ENCODE assay signal across 8 mouse cellular contexts in the genomic region with DNA sequence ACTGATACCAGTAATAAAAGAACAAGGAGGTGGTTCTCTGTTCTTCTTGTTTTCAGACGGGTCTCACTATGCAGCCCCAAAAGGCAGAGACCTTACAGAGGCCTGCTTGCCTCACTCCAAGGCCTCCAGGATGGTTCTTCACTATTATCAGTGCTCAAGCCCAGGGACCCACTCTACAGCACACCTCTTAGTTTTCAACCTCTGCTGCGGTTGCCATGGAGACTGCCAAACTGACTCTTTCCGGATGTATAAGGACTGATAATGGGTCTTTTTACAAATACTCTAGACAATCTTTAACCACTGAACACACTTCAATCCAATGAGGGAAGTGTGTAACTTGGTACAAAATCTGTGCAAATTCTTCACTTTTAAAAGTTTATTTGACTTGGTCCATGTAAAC. TPM values are rescaled to one million over a fixed set of nuclear protein-coding genes. Genes with fewer than 3 reads are reported as not detected.
A peak's percentile ranks its signal among the peaks of the same experiment; 100 is the strongest.
DNase-seq lines count a peak whose midpoint lies in the region; ATAC-seq and TF ChIP-seq lines count a peak whose summit lies in the region.

No protein-coding gene starts in this region.

- no peak overlapping the region for H3K27ac ChIP-seq in lung, embryonic 15.5 days
- H3K27ac ChIP-seq in embryonic facial prominence, embryonic 11.5 days (replicated peaks; ENCODE audit: low read depth, low read length): no peak overlapping the region
- no peak overlapping the region for H3K27ac ChIP-seq in intestine, postnatal 0 days (ENCODE audit: low read depth, low read length)
- H3K27ac ChIP-seq in neural tube, embryonic 13.5 days (replicated peaks): no peak overlapping the region

- H3K9me3 ChIP-seq in lung, embryonic 15.5 days: no peaks in the 10 kb centered on the region
- no peaks in the 10 kb centered on the region for H3K9me3 ChIP-seq in embryonic facial prominence, embryonic 11.5 days (replicated peaks; ENCODE audit: control insufficient read depth, low read length)
- H3K9me3 ChIP-seq in intestine, postnatal 0 days (ENCODE audit: control insufficient read depth): no peaks in the 10 kb centered on the region
- H3K9me3 ChIP-seq in neural tube, embryonic 13.5 days: no peaks in the 10 kb centered on the region

- no peak for DNase-seq in lung, adult 2 months
- DNase-seq in embryonic facial prominence, embryonic 11.5 days (ENCODE audit: low spot score): peak; percentile 11
- no peak for DNase-seq in urinary bladder, adult 2 months (ENCODE audit: low spot score)
- no peak for DNase-seq in ovary, postnatal 14 days (ENCODE audit: low spot score)
- DNase-seq in gastrocnemius, postnatal 36 days: no peak

- H3K9ac ChIP-seq in lung, embryonic 15.5 days: no peak overlapping the region
- H3K9ac ChIP-seq in embryonic facial prominence, embryonic 11.5 days (replicated peaks; ENCODE audit: low read length): no peak overlapping the region
- H3K9ac ChIP-seq in intestine, postnatal 0 days (ENCODE audit: low read depth, low read length): no peak overlapping the region
- H3K9ac ChIP-seq in neural tube, embryonic 13.5 days: no peak overlapping the region

- no peak for ATAC-seq in lung, embryonic 15.5 days (ENCODE audit: borderline replicate concordance, extremely low read depth, low FRiP score, low TSS enrichment)
- ATAC-seq in embryonic facial prominence, embryonic 11.5 days (replicated peaks; ENCODE audit: insufficient number of reproducible peaks, low FRiP score, low TSS enrichment, low read depth): no peak
- ATAC-seq in intestine, postnatal 0 days: no peak
- no peak for ATAC-seq in neural tube, embryonic 13.5 days (ENCODE audit: low read depth)

- peak overlapping the region; percentile 82 for H3K4me2 ChIP-seq in lung, embryonic 15.5 days
- H3K4me2 ChIP-seq in embryonic facial prominence, embryonic 11.5 days (ENCODE audit: low read depth, low read length): peak overlapping the region; percentile 3; the same call in 1 of the 2 replicates
- H3K4me2 ChIP-seq in intestine, postnatal 0 days (replicated peaks; ENCODE audit: low read depth): peak overlapping the region; percentile 89
- H3K4me2 ChIP-seq in neural tube, embryonic 13.5 days: peak overlapping the region; percentile 77

- no peak for TF ChIP-seq CTCF in lung, adult 2 months (IDR thresholded peaks at IDR 0.05; ENCODE audit: insufficient read depth, low read length)
- no peak for TF ChIP-seq CTCF in intestine, postnatal 0 days (IDR thresholded peaks at IDR 0.05; ENCODE audit: low read depth)

- 34% methylated on average over 3 of the region's 3 CpGs for WGBS in lung, embryonic 15.5 days
- WGBS in lung, adult 2 months: 40% methylated on average over 3 of the region's 3 CpGs
- WGBS in embryonic facial prominence, embryonic 11.5 days: 45% methylated on average over 3 of the region's 3 CpGs
- 19% methylated on average over 3 of the region's 3 CpGs for WGBS in intestine, postnatal 0 days
- WGBS in neural tube, embryonic 13.5 days: 30% methylated on average over 3 of the region's 3 CpGs

- no peaks in the 10 kb centered on the region for H3K36me3 ChIP-seq in lung, embryonic 15.5 days
- no peaks in the 10 kb centered on the region for H3K36me3 ChIP-seq in embryonic facial prominence, embryonic 11.5 days (replicated peaks; ENCODE audit: control insufficient read depth, insufficient read depth, low read depth, low read length)
- H3K36me3 ChIP-seq in intestine, postnatal 0 days (ENCODE audit: control insufficient read depth, insufficient read depth): no peaks in the 10 kb centered on the region
- H3K36me3 ChIP-seq in neural tube, embryonic 13.5 days: no peaks in the 10 kb centered on the region

- no peaks in the 10 kb centered on the region for H3K27me3 ChIP-seq in lung, embryonic 15.5 days
- H3K27me3 ChIP-seq in embryonic facial prominence, embryonic 11.5 days (ENCODE audit: control insufficient read depth, insufficient read depth, low read length): no peaks in the 10 kb centered on the region
- H3K27me3 ChIP-seq in intestine, postnatal 0 days (replicated peaks; ENCODE audit: control insufficient read depth, insufficient read depth, low read length): no peaks in the 10 kb centered on the region
- H3K27me3 ChIP-seq in neural tube, embryonic 13.5 days: no peaks in the 10 kb centered on the region

- intact Hi-C loops in gastrocnemius, postnatal 36 days (cut with DNase I): no loop called here

- H3K4me1 ChIP-seq in lung, embryonic 15.5 days: peaks cover 16% of the 10 kb centered on the region
- no peaks in the 10 kb centered on the region; the same call in 1 of the 2 replicates for H3K4me1 ChIP-seq in lung, adult 2 months (ENCODE audit: control insufficient read depth, insufficient read depth, low read length)
- no peaks in the 10 kb centered on the region for H3K4me1 ChIP-seq in embryonic facial prominence, embryonic 11.5 days (ENCODE audit: control insufficient read depth, insufficient read depth, low read length)
- H3K4me1 ChIP-seq in intestine, postnatal 0 days (replicated peaks; ENCODE audit: control insufficient read depth, insufficient read depth, low read length): 0 out of 2 replicates have a peak, but pooled peaks cover under 1% of the 10 kb centered on the region
- peaks cover 36% of the 10 kb centered on the region for H3K4me1 ChIP-seq in neural tube, embryonic 13.5 days (replicated peaks)

- H3K4me3 ChIP-seq in lung, embryonic 15.5 days: no peak overlapping the region
- H3K4me3 ChIP-seq in lung, adult 2 months (replicated peaks; ENCODE audit: extremely low read depth, low read depth, low read length): no peak overlapping the region
- no peak overlapping the region for H3K4me3 ChIP-seq in embryonic facial prominence, embryonic 11.5 days (ENCODE audit: low read depth, low read length)
- H3K4me3 ChIP-seq in intestine, postnatal 0 days (ENCODE audit: low read depth, low read length): peak overlapping the region; percentile 76; the same call in 1 of the 2 replicates
- peak overlapping the region; percentile 84 for H3K4me3 ChIP-seq in neural tube, embryonic 13.5 days

- TF ChIP-seq POLR2A in lung, adult 2 months (IDR thresholded peaks at IDR 0.05; ENCODE audit: borderline replicate concordance, extremely low read depth, low read depth, low read length): no peak

RNA-seq across cellular contexts. Expression of a gene that starts 2.1 kb away (rescaled TPM):
- 31.1 and 33.9 TPM in 2 replicates for polyA plus RNA-seq in lung, embryonic 15.5 days (2015; fragmentation: Nextera tagmentation; extraction: Ambion mirVana)
- 15.8 and 19.1 TPM in 2 replicates for polyA plus RNA-seq in lung, adult 2 months (2012; rRNA removed)
- polyA plus RNA-seq in embryonic facial prominence, embryonic 11.5 days (2014; fragmentation: Nextera tagmentation; extraction: Ambion mirVana): 28.3 and 29.7 TPM in 2 replicates
- 95.8 and 96.2 TPM in 2 replicates for polyA plus RNA-seq in intestine, postnatal 0 days (2015; fragmentation: Nextera tagmentation; extraction: Ambion mirVana)
- polyA plus RNA-seq in neural tube, embryonic 13.5 days (2015; fragmentation: Nextera tagmentation; extraction: Ambion mirVana): 33.2 and 36.3 TPM in 2 replicates
- polyA plus RNA-seq in urinary bladder, adult 2 months (2012; rRNA removed): 31.8 and 38.2 TPM in 2 replicates
- 10 to 100 TPM; 15.2 to 17.7 TPM for total RNA-seq in gastrocnemius, postnatal 36 days (2021)

Comparison
In these comparisons a context has a peak if more than half of its experiments do, and no peak if none do; other contexts are left out.
1. H3K4me2 ChIP-seq: peak in every context shown above with its lines; median percentile 89 in intestine, postnatal 0 days; 82 in lung, embryonic 15.5 days; 77 in neural tube, embryonic 13.5 days; 3 in embryonic facial prominence, embryonic 11.5 days.
2. H3K4me3 ChIP-seq: peak in intestine, postnatal 0 days (single experiment) and neural tube, embryonic 13.5 days (single experiment); none in lung, embryonic 15.5 days (single experiment), lung, adult 2 months (single experiment) and embryonic facial prominence, embryonic 11.5 days (single experiment).